Mouse (Mus musculus) MEL (cell line): Measurements from ENCODE around the gene Dnajc5.

Source experiments
- CTCF ChIP-seq, 3 experiments: IDR thresholded peaks in 2 of 3; conservative IDR thresholded peaks in 1 of 3; 2 replicates each; pipeline ENCODE4 v1.5.1; 2011 to 2012; ENCODE audit warnings: low read length in 3 of 3, low read depth in 2 of 3, mild to moderate bottlenecking in 2 of 3, improper control_type of control experiment in 1 of 3, inconsistent platforms in 1 of 3, mixed read lengths in 1 of 3, moderate library complexity in 1 of 3; ENCODE audit not compliant: control insufficient read depth in 1 of 3, insufficient read depth in 1 of 3, poor library complexity in 1 of 3, severe bottlenecking in 1 of 3
- E2F4 ChIP-seq: IDR thresholded peaks from 2 replicates; pipeline ENCODE4 v1.6.1; 2011; ENCODE audit warnings: low read depth, low read length, improper control_type of control experiment, borderline replicate concordance
- GABPA ChIP-seq: IDR thresholded peaks from 2 replicates; pipeline ENCODE4 v1.6.1; 2012; ENCODE audit warnings: low read depth, mild to moderate bottlenecking, inconsistent platforms, low read length, improper control_type of control experiment, moderate library complexity
- HCFC1 ChIP-seq: IDR thresholded peaks from 2 replicates; pipeline ENCODE4 v1.6.1; 2012; ENCODE audit warnings: low read depth, mild to moderate bottlenecking, inconsistent platforms, low read length, improper control_type of control experiment, moderate library complexity
- MAFK ChIP-seq: IDR thresholded peaks from 2 replicates; pipeline ENCODE4 v1.6.1; 2011; ENCODE audit warnings: low read depth, mild to moderate bottlenecking, low read length, improper control_type of control experiment, borderline replicate concordance
- POLR2A ChIP-seq, 2 experiments: IDR thresholded peaks; 2 replicates each; pipeline ENCODE4 v1.6.1; 2011 to 2012; ENCODE audit warnings: low read length in 2 of 2, mild to moderate bottlenecking in 2 of 2, control low read depth in 1 of 2, improper control_type of control experiment in 1 of 2, low read depth in 1 of 2, moderate library complexity in 1 of 2; ENCODE audit not compliant: control insufficient read depth in 1 of 2, insufficient read depth in 1 of 2, poor library complexity in 1 of 2
- POLR2AphosphoS2 ChIP-seq: IDR thresholded peaks from 2 replicates; pipeline ENCODE4 v1.6.1; 2011; ENCODE audit warnings: low read length, improper control_type of control experiment
- POLR2AphosphoS5 ChIP-seq: IDR thresholded peaks from 2 replicates; pipeline ENCODE4 v1.6.1; 2012; ENCODE audit warnings: low read depth, borderline replicate concordance, mild to moderate bottlenecking, inconsistent platforms, low read length, moderate library complexity, mixed read lengths
- RCOR1 ChIP-seq: IDR thresholded peaks from 2 replicates; pipeline ENCODE4 v1.6.1; 2012; ENCODE audit warnings: low read depth, mild to moderate bottlenecking, inconsistent platforms, low read length, improper control_type of control experiment
- USF1 ChIP-seq: IDR thresholded peaks from 2 replicates; pipeline ENCODE4 v1.6.1; 2014; ENCODE audit warnings: low read depth, mild to moderate bottlenecking, inconsistent platforms, low read length, improper control_type of control experiment, moderate library complexity

- TF ChIP-seq POLR2A (IDR thresholded peaks at IDR 0.05; ENCODE audit: control insufficient read depth in 1 of 2, insufficient read depth in 1 of 2, low read depth in 1 of 2, low read length in 2 of 2, poor library complexity in 1 of 2) (no peak), USF1 (no peak), POLR2AphosphoS5 (no peak), E2F4 (no peak), CTCF (IDR thresholded peaks at IDR 0.05 in 2 of 3, conservative IDR thresholded peaks at IDR 0.05 in 1 of 3; ENCODE audit: control insufficient read depth in 1 of 3, insufficient read depth in 1 of 3, low read depth in 2 of 3, low read length in 3 of 3, poor library complexity in 1 of 3, severe bottlenecking in 1 of 3) (no peak), MAFK (no peak), GABPA (no peak), POLR2AphosphoS2 (no peak), HCFC1 (no peak), RCOR1 (no peak)
Observed at GRCm38 (mm10) chr2:181582939-181583338, 62.7 kb downstream of the Dnajc5 start.
